Mouse (Mus musculus): ENCODE data around the gene Stk16.
"Not testable (repeated sequence)": the region's sequence is repeated elsewhere in the genome, so short reads cannot be mapped to it uniquely, and the experiment has no call there.

Gene Stk16

GRCm38 (mm10) chr1:75214442-75214841 is 3.8 kb downstream of the Stk16 start:
- DNase-seq = no peak

- peak; percentile 47 for DNase-seq
Observed at GRCm38 (mm10) chr1:75214886-75215285, 4.2 kb downstream of the Stk16 start.

- DNase-seq = peak; percentile 34
Observed at GRCm38 (mm10) chr1:75215785-75216184, 5.1 kb downstream of the Stk16 start.

GRCm38 (mm10) chr1:75216797-75217585 is 6.4 kb downstream of the Stk16 start:
- peak; percentile 57 for DNase-seq

GRCm38 (mm10) chr1:75217893-75218226 is 7.2 kb downstream of the Stk16 start:
- DNase-seq = no peak

GRCm38 (mm10) chr1:75218227-75219001 is 7.8 kb downstream of the Stk16 start:
- peak; percentile 90 for DNase-seq

- peak; percentile 97 for DNase-seq
Observed at GRCm38 (mm10) chr1:75219078-75219477, 8.4 kb downstream of the Stk16 start.

GRCm38 (mm10) chr1:75219531-75219930 is 8.9 kb downstream of the Stk16 start, which contains the start of gene Tuba4a:
Gene Tuba4a, minus strand, starts transcription at chr1:75219865.
- DNase-seq = no peak

GRCm38 (mm10) chr1:75221538-75221937 is 10.9 kb downstream of the Stk16 start:
- no peak for DNase-seq

- DNase-seq = no peak
Observed at GRCm38 (mm10) chr1:75222926-75223325, 12.3 kb downstream of the Stk16 start.

- DNase-seq = no peak
Observed at GRCm38 (mm10) chr1:75223532-75223931, 12.9 kb downstream of the Stk16 start.

GRCm38 (mm10) chr1:75225473-75225872 is 14.8 kb downstream of the Stk16 start:
- DNase-seq = no peak

- DNase-seq = no peak
Observed at GRCm38 (mm10) chr1:75226138-75226537, 15.5 kb downstream of the Stk16 start.

- no peak for DNase-seq
Observed at GRCm38 (mm10) chr1:75227653-75228052, 17.0 kb downstream of the Stk16 start.

GRCm38 (mm10) chr1:75229158-75229557 is 18.5 kb downstream of the Stk16 start:
- DNase-seq = no peak

- no peak for DNase-seq
Observed at GRCm38 (mm10) chr1:75230335-75230994, 19.8 kb downstream of the Stk16 start.

GRCm38 (mm10) chr1:75231224-75231623 is 20.6 kb downstream of the Stk16 start:
- no peak for DNase-seq

GRCm38 (mm10) chr1:75231664-75232152 is 21.1 kb downstream of the Stk16 start, which contains the start of gene A630095N17Rik:
Gene A630095N17Rik, minus strand, starts transcription at chr1:75232102.
- DNase-seq = no peak

GRCm38 (mm10) chr1:75232489-75232888 is 21.9 kb downstream of the Stk16 start:
- DNase-seq = not testable (repeated sequence)

- DNase-seq = peak; percentile 79
Observed at GRCm38 (mm10) chr1:75234606-75235005, 24.0 kb downstream of the Stk16 start.

GRCm38 (mm10) chr1:75236117-75237050 is 25.7 kb downstream of the Stk16 start, which contains the start of gene Dnajb2:
Gene Dnajb2, plus strand, starts transcription at chr1:75236406.
- DNase-seq = peak; percentile 89

- DNase-seq = no peak
Observed at GRCm38 (mm10) chr1:75239591-75239990, 29.0 kb downstream of the Stk16 start.

Data from cerebellum, adult 8-10 months (tissue).